Mouse (Mus musculus): ENCODE data around the gene Noxo1. TPM values are rescaled to one million over a fixed set of nuclear protein-coding genes. Genes with fewer than 3 reads are reported as not detected.

Gene Noxo1
- polyA plus RNA-seq, 1 experiment, result 10.8 TPM

DNA sequence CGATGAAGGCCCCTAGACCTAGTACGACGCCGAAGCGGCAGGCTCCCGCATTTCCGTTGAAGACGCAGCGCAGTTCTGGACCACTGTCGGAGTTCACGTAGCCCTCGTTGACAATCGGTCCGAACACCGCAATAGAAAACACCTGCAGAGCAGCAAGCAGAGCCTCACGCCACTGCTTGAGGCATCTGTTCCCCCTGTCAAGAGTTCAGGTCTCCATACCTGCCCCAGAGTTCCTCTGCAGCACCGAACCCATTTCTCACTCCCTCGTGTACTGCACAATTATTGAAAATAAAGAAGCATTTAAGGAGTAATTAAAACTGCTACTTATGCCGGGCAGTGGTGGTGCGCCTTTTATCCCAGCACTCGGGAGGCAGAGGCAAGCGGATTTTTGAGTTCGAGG, 8.4 kb upstream of the Noxo1 start:
- no peak overlapping the region for H3K27ac ChIP-seq (ENCODE audit: control insufficient read depth, insufficient read depth, low read length)
- peaks cover 22% of the 10 kb centered on the region for H3K4me1 ChIP-seq (replicated peaks; ENCODE audit: control insufficient read depth, insufficient read depth, low read length)
- no peaks in the 10 kb centered on the region for H3K36me3 ChIP-seq (ENCODE audit: control insufficient read depth, insufficient read depth, low read length)
- peaks cover 15% of the 10 kb centered on the region for H3K27me3 ChIP-seq (ENCODE audit: control insufficient read depth, insufficient read depth, low read length)
- 22% methylated on average over 23 of the region's 23 CpGs for WGBS
- no peak for DNase-seq
- TF ChIP-seq CTCF (IDR thresholded peaks at IDR 0.05; ENCODE audit: borderline replicate concordance, control insufficient read depth, extremely low read depth, insufficient read depth, low read length, poor library complexity), result no peak
- no peak for TF ChIP-seq POLR2A (IDR thresholded peaks at IDR 0.05; ENCODE audit: control insufficient read depth, extremely low read depth, insufficient read depth, low read length, poor library complexity)
- H3K4me3 ChIP-seq (ENCODE audit: control insufficient read depth, insufficient read depth, low read length), result peak overlapping the region; percentile 40

DNA sequence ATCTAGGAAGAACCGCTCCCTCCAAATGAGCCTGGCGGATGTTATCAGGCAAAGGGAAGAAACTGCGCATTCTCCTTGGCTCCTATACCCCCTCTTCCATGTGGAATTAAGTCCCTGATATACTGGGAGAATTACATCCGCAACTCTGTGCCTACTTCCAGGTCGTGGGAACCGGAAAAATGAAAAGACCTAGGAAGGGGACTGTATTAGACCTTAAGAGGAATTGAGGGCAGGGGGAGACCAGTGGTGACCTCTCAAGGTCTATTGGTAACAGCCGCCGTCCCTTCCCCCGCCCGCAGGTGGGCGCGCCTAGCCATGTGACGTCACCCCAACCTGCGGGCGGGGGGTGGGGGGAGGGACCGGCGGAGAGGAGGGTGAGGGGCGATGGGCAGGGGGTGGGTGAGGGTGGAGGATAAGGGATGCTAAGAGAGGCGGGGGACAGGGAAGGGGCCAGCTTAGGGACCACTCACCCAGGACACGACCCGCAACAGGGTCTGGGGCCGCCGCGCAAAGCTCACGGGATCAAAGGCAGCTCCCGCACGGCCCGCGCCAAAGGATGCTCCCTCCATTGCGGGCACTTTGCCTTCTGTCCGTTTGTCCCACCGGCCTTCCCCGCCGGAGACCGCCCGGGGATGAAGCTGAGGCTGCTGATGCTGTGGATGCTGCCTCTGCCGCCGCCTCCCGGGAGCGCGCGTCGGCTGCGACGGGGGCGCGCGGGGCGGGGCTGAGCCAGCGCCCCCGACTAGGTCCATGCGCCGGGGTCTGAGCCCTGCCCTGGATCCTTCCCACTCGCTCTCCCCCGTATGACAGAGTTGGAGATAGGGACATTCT, 6.6 kb upstream of the Noxo1 start, which contains the start of gene Syngr3:
Gene Syngr3 (minus strand): TSS at position 705 of the 831 bp plus-strand sequence.
- Histone ChIP-seq H3K36me3 (ENCODE audit: control insufficient read depth, insufficient read depth, low read length) (no peaks in the 10 kb centered on the region), H3K4me1 (replicated peaks; ENCODE audit: control insufficient read depth, insufficient read depth, low read length) (peaks cover 22% of the 10 kb centered on the region), H3K27ac (ENCODE audit: control insufficient read depth, insufficient read depth, low read length) (no peak within 1 kb of the TSS), H3K27me3 (ENCODE audit: control insufficient read depth, insufficient read depth, low read length) (peaks cover 15% of the 10 kb centered on the region), H3K4me3 (ENCODE audit: control insufficient read depth, insufficient read depth, low read length) (no peak within 1 kb of the TSS)
- no peak for DNase-seq
- no peak for TF ChIP-seq CTCF (IDR thresholded peaks at IDR 0.05; ENCODE audit: borderline replicate concordance, control insufficient read depth, extremely low read depth, insufficient read depth, low read length, poor library complexity)
- TF ChIP-seq POLR2A (IDR thresholded peaks at IDR 0.05; ENCODE audit: control insufficient read depth, extremely low read depth, insufficient read depth, low read length, poor library complexity), result no peak
- 4% methylated on average over 55 of the region's 55 CpGs for WGBS

DNA sequence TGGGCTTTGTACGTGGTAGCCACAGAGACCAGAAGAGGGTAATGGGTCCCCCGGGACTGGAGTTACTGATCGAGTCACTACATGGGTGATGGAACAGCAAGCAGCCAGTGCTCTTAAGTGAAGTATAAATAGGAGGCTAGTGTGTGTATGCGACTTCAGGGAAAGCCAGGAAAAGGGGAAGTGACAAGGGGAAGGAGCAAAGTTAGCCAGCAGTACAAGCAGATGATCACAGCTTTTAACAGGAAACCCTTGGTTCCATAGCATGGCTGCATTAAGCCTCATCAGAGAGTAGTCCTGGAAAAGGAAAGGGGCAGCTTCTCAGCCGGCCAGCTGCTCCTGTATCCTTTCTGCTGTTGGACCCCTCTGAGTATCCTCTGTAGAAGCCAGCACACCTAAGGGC, 3.6 kb upstream of the Noxo1 start:
- 81% methylated on average over 5 of the region's 5 CpGs for WGBS
- TF ChIP-seq CTCF (IDR thresholded peaks at IDR 0.05; ENCODE audit: borderline replicate concordance, control insufficient read depth, extremely low read depth, insufficient read depth, low read length, poor library complexity), result no peak
- TF ChIP-seq POLR2A (IDR thresholded peaks at IDR 0.05; ENCODE audit: control insufficient read depth, extremely low read depth, insufficient read depth, low read length, poor library complexity), result no peak
- H3K4me3 ChIP-seq (ENCODE audit: control insufficient read depth, insufficient read depth, low read length), result no peak overlapping the region
- H3K27me3 ChIP-seq (ENCODE audit: control insufficient read depth, insufficient read depth, low read length), result peaks cover 15% of the 10 kb centered on the region
- H3K36me3 ChIP-seq (ENCODE audit: control insufficient read depth, insufficient read depth, low read length), result no peaks in the 10 kb centered on the region
- DNase-seq, result no peak
- peaks cover 17% of the 10 kb centered on the region for H3K4me1 ChIP-seq (replicated peaks; ENCODE audit: control insufficient read depth, insufficient read depth, low read length)
- no peak overlapping the region for H3K27ac ChIP-seq (ENCODE audit: control insufficient read depth, insufficient read depth, low read length)

DNA sequence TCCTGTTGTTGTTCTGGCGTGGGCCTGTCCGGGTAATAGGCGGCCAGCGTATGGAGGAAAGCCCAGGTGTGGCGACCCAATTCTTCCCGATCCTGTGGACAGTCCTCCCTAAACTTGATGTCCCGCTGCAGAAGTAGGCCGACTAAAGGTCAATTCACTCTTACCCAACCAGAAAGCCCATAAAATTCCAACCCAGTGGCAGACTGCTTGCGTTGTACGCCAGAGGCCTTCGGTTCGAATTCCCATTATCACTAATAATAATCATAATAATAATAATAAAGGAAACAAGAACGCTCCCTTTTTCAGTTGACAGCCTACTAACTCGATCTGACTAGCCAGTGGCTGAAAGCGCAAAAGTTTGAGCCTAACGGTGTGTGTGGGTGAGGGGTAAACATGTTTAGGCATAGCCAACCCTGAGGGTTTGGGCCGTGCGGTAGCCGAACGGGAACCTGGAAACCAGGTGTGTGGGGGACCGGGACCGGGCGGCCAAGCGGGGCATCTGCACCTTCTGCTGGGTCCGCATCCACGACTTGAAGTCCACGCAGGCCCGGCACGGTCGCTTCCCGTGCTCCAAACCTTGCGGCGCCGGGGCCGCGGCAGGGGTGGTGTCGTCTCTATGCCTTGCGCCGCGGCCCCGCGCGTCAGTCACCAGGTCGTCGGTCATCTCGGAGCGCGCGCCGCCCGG, 566 bp upstream of the Noxo1 start:
- Histone ChIP-seq H3K27me3 (ENCODE audit: control insufficient read depth, insufficient read depth, low read length) (0 out of 2 replicates have a peak, but pooled peaks cover 2% of the 10 kb centered on the region), H3K27ac (ENCODE audit: control insufficient read depth, insufficient read depth, low read length) (no peak overlapping the region), H3K4me1 (replicated peaks; ENCODE audit: control insufficient read depth, insufficient read depth, low read length) (peaks cover 17% of the 10 kb centered on the region), H3K36me3 (ENCODE audit: control insufficient read depth, insufficient read depth, low read length) (no peaks in the 10 kb centered on the region), H3K4me3 (ENCODE audit: control insufficient read depth, insufficient read depth, low read length) (peak overlapping the region; percentile 71)
- 21% methylated on average over 51 of the region's 51 CpGs for WGBS
- DNase-seq, result no peak
- TF ChIP-seq CTCF (IDR thresholded peaks at IDR 0.05; ENCODE audit: borderline replicate concordance, control insufficient read depth, extremely low read depth, insufficient read depth, low read length, poor library complexity) (no peak), POLR2A (IDR thresholded peaks at IDR 0.05; ENCODE audit: control insufficient read depth, extremely low read depth, insufficient read depth, low read length, poor library complexity) (no peak)

DNA sequence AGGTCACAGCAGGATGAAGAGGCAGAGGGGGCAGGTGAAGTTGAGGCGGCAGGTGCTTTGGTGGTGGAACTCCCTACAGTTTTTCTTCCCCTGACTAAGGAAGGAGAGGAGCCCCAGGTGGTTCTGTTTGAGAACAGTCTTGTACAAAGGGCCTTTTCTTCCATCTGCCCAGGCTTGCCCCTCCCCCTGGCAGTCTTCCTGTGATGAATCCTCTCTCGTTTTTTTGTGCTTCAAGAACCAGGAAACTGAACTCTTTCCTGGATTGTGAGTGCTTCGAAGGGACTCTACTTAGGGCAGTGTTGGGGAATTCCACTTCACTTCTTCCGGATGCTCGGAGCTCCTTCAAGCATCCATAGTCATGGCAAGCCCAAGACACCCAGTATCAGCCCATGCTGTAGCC, 2.0 kb downstream of the Noxo1 start:
- Histone ChIP-seq H3K27ac (ENCODE audit: control insufficient read depth, insufficient read depth, low read length) (peak overlapping the region; percentile 40), H3K27me3 (ENCODE audit: control insufficient read depth, insufficient read depth, low read length) (no peaks in the 10 kb centered on the region), H3K4me1 (replicated peaks; ENCODE audit: control insufficient read depth, insufficient read depth, low read length) (peaks cover 17% of the 10 kb centered on the region), H3K4me3 (ENCODE audit: control insufficient read depth, insufficient read depth, low read length) (no peak overlapping the region), H3K36me3 (ENCODE audit: control insufficient read depth, insufficient read depth, low read length) (0 out of 2 replicates have a peak, but pooled peaks cover 8% of the 10 kb centered on the region)
- no peak for DNase-seq
- WGBS, result 36% methylated on average over 5 of the region's 5 CpGs
- TF ChIP-seq CTCF (IDR thresholded peaks at IDR 0.05; ENCODE audit: borderline replicate concordance, control insufficient read depth, extremely low read depth, insufficient read depth, low read length, poor library complexity), result no peak
- TF ChIP-seq POLR2A (IDR thresholded peaks at IDR 0.05; ENCODE audit: control insufficient read depth, extremely low read depth, insufficient read depth, low read length, poor library complexity), result no peak

DNA sequence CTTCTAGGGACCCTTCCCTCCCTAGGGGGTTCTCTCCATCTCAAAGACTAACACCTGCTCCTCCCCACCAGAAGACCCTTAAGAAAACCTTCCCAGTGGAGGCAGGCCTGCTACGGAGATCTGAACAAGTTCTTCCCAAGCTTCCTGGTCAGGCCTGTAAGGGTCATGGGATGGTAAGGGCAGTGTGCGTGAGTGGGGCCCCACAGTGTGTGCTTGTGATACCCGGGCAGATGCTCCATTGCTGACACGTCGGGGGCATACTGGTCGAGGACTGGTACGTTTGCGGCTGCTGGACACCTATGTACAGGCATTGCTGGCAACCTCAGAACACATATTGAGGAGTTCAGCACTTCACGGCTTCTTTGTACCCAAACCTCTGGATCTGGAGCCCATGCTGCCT, 2.7 kb downstream of the Noxo1 start:
- Histone ChIP-seq H3K27ac (ENCODE audit: control insufficient read depth, insufficient read depth, low read length) (no peak overlapping the region), H3K4me3 (ENCODE audit: control insufficient read depth, insufficient read depth, low read length) (no peak overlapping the region), H3K4me1 (replicated peaks; ENCODE audit: control insufficient read depth, insufficient read depth, low read length) (peaks cover 17% of the 10 kb centered on the region), H3K27me3 (ENCODE audit: control insufficient read depth, insufficient read depth, low read length) (no peaks in the 10 kb centered on the region), H3K36me3 (ENCODE audit: control insufficient read depth, insufficient read depth, low read length) (peaks cover 8% of the 10 kb centered on the region; the same call in 1 of the 2 replicates)
- TF ChIP-seq POLR2A (IDR thresholded peaks at IDR 0.05; ENCODE audit: control insufficient read depth, extremely low read depth, insufficient read depth, low read length, poor library complexity) (no peak), CTCF (IDR thresholded peaks at IDR 0.05; ENCODE audit: borderline replicate concordance, control insufficient read depth, extremely low read depth, insufficient read depth, low read length, poor library complexity) (no peak)
- no peak for DNase-seq
- WGBS, result 95% methylated on average over 9 of the region's 9 CpGs
